Mouse (Mus musculus) hindbrain, embryonic 13.5 days (tissue): Measurements from ENCODE around the gene Gpi1. TPM values are rescaled to one million over a fixed set of nuclear protein-coding genes. Genes with fewer than 3 reads are reported as not detected.
A peak's percentile ranks its signal among the peaks of the same experiment; 100 is the strongest.

Experiments used
- ATAC-seq: fragments of 200-750 bp; cut with Nextera tagmentation; 2 replicates; pipeline ENCODE4 v1.8.0; 2017; ENCODE audit warnings: moderate TSS enrichment; ENCODE audit not compliant: low FRiP score
- H3K27ac ChIP-seq: fragments of 300-500 bp; sonication (generic); 2 replicates; pipeline ENCODE4 v1.5.1; 2015; ENCODE audit warnings: inconsistent platforms, mild to moderate bottlenecking, moderate library complexity
- H3K27me3 ChIP-seq: fragments of 300-500 bp; sonication (generic); 2 replicates; pipeline ENCODE4 v1.6.1; 2015; ENCODE audit warnings: mild to moderate bottlenecking, inconsistent platforms
- H3K36me3 ChIP-seq: fragments of 300-500 bp; sonication (generic); 2 replicates; pipeline ENCODE4 v1.6.1; 2015; ENCODE audit warnings: mild to moderate bottlenecking, inconsistent platforms
- H3K4me1 ChIP-seq: fragments of 300-500 bp; sonication (generic); replicated peaks from 2 replicates; pipeline ENCODE4 v1.6.1; 2015; ENCODE audit warnings: inconsistent platforms
- H3K4me2 ChIP-seq: fragments of 300-500 bp; sonication (generic); 2 replicates; pipeline ENCODE4 v1.6.1; 2015; ENCODE audit warnings: inconsistent platforms, mild to moderate bottlenecking, moderate library complexity
- H3K4me3 ChIP-seq: fragments of 300-500 bp; sonication (generic); 2 replicates; pipeline ENCODE4 v1.5.1; 2015; ENCODE audit warnings: mild to moderate bottlenecking, inconsistent platforms
- H3K9ac ChIP-seq: fragments of 300-500 bp; sonication (generic); 2 replicates; pipeline ENCODE4 v1.6.1; 2015; ENCODE audit warnings: mild to moderate bottlenecking, inconsistent platforms
- H3K9me3 ChIP-seq: fragments of 300-500 bp; sonication (generic); 2 replicates; pipeline ENCODE4 v1.6.1; 2016; ENCODE audit warnings: inconsistent platforms
- WGBS: fragments of 180-500 bp; shearing (Covaris S2); methylation state at CpG from one replicate; pipeline ENCODE4 v1.1.7; 2015; 5-methylcytosine and 5-hydroxymethylcytosine counted together
- polyA plus RNA-seq: library from polyadenylated mRNA; unstranded; fragments of >200 nt; fragmentation: Nextera tagmentation; extraction: Ambion mirVana; gene quantifications from 2 replicates; pipeline ENCODE4 v1.2.1, GENCODE M21; 2015

The Gpi1 gene
- polyA plus RNA-seq, 1 experiment from 2014 or later: 216 TPM

DNA sequence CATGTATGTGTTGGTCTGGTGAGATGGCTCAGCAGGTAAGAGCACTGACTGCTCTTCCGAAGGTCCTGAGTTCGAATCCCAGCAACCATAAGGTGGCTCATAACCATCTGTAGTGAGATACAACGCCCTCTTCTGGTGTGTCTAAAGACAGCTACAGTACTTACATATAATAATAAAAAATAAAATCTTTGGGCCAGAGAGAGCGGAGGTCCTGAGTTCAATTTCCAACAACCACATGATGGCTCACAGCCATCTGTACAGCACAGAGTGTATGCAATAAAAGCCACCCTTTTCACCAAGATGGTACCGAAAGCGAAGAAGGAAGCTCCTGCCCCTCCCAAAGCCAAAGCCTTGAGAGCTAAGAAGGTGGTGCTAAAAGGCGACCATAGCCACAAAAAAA, 20.6 kb upstream of the Gpi1 start, which contains the start of gene Gm6096:
Gene Gm6096, plus strand, starts transcription at position 301 of the 400 bp plus-strand sequence.
- Histone ChIP-seq H3K9ac (no peak within 1 kb of the TSS), H3K27ac (peak within 1 kb of the TSS; percentile 58), H3K4me2 (no peak within 1 kb of the TSS), H3K36me3 (peaks cover 67% of the 10 kb centered on the region), H3K9me3 (no peaks in the 10 kb centered on the region), H3K4me1 (no peaks in the 10 kb centered on the region), H3K4me3 (no peak within 1 kb of the TSS), H3K27me3 (no peaks in the 10 kb centered on the region)
- WGBS: 94% methylated on average over 7 of the region's 7 CpGs
- ATAC-seq: no peak

DNA sequence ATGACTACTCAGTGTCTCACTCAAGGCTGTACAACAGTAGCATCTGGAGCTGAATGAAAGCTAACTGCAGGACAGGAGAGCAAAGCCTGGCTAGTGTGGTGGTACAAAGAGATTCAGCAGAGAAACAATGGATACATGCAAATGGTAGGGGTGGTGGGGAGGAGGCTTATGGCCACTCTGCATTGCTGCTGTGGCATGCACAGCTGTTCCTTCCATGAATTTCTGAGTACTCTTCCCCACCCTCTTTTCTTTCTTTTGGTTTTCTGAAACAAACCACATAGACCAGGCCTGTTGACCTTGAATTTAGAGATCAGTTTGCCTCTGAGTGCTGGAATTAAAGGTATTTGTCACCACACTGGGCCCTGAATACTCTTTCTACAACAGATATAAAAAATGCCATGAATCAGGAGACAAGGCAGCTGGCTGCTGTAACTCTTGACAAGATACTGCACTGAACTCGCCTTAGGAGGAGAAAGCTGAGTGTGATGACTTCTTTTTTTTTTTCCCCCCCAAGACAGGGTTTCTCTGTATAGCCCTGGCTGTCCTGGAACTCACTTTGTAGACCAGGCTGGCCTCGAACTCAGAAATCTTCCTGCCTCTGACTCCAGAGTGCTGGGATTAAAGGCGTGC, 16.8 kb upstream of the Gpi1 start:
- Histone ChIP-seq H3K27me3 (no peaks in the 10 kb centered on the region), H3K27ac (no peak overlapping the region), H3K4me3 (no peak overlapping the region), H3K4me2 (no peak overlapping the region), H3K9me3 (no peaks in the 10 kb centered on the region), H3K4me1 (no peaks in the 10 kb centered on the region), H3K9ac (no peak overlapping the region), H3K36me3 (peaks cover 72% of the 10 kb centered on the region)
- no peak for ATAC-seq
- WGBS: 95% methylated on average over 3 of the region's 3 CpGs

DNA sequence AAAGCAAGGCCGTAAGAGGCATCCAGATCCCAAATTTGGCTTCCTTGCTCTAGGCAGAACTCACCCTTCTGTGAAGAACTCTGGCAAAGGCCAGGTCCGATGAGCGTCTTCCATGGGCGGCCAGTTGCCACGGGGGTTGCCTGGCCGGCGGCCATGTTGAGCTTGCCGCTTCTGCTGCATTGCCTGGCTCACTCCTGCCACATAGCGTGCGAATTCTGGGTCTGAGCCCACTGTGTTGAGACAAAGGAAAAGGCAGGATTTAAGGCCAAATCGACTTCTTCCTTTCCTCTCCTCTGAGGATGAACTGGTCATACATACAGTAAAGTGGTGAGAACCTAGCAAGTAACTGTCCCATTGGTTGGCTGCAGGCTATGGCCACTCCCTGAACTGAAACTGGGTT, 12.0 kb upstream of the Gpi1 start:
- H3K4me2 ChIP-seq: no peak overlapping the region
- ATAC-seq: no peak

DNA sequence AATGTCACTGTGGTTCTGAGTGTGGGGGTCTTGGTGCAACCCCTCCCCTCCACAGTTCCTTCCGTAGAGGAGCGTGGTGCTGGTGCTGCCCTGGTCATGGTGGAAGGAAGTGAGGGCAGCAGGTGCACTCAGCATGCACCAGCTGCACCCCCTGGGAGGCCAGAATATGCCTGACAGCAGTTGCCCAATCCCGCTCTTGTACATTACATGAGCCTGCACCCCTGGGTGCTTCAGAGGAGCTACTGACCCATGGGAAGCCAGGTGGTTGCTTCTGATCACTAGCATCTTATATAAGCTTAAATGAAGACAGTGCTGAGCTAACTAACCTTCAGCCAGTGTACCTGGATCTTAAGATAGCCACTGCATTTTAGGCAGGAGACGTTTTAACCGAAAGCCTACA, 8.0 kb upstream of the Gpi1 start:
- Histone ChIP-seq H3K4me3 (no peak overlapping the region), H3K27ac (no peak overlapping the region; the same call in 1 of the 2 replicates), H3K9ac (no peak overlapping the region), H3K4me2 (no peak overlapping the region), H3K4me1 (peaks cover 11% of the 10 kb centered on the region), H3K27me3 (no peaks in the 10 kb centered on the region), H3K36me3 (peaks cover 64% of the 10 kb centered on the region), H3K9me3 (no peaks in the 10 kb centered on the region)
- ATAC-seq: no peak
- WGBS: 86% methylated on average over 5 of the region's 5 CpGs

More for the DNA sequence above, 12.0 kb upstream of the Gpi1 start:
- H3K4me3 ChIP-seq: no peak overlapping the region
- WGBS: 93% methylated on average over 11 of the region's 11 CpGs
- no peaks in the 10 kb centered on the region for H3K4me1 ChIP-seq
- no peaks in the 10 kb centered on the region for H3K9me3 ChIP-seq
- H3K27ac ChIP-seq: no peak overlapping the region
- H3K27me3 ChIP-seq: no peaks in the 10 kb centered on the region
- no peak overlapping the region for H3K9ac ChIP-seq
- H3K36me3 ChIP-seq: peaks cover 84% of the 10 kb centered on the region

DNA sequence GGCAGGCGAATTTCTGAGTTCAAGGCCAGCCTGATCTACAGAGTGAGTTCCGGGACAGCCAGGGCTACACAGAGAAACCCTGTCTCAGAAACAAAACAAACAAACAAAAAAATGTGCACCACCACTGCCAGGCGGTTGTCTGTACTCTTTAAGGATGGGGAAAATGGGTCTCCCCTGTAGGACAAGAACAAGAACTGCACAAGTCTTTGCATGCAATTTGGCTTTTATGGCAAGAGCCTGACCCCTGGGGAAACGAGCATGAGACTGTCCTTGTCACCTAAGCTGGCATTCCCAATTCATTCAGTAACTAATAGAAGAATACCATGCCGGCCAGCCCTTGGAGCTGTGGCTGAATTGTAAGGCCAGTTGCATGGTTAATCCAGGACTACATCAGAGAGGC, 5.5 kb upstream of the Gpi1 start:
- H3K4me1 ChIP-seq: peaks cover 12% of the 10 kb centered on the region
- H3K9me3 ChIP-seq: no peaks in the 10 kb centered on the region
- 87% methylated on average over 5 of the region's 5 CpGs for WGBS
- no peaks in the 10 kb centered on the region for H3K27me3 ChIP-seq
- no peak overlapping the region for H3K9ac ChIP-seq
- no peak overlapping the region for H3K4me2 ChIP-seq
- no peak for ATAC-seq
- no peak overlapping the region for H3K4me3 ChIP-seq
- no peak overlapping the region for H3K27ac ChIP-seq
- peaks cover 44% of the 10 kb centered on the region for H3K36me3 ChIP-seq

DNA sequence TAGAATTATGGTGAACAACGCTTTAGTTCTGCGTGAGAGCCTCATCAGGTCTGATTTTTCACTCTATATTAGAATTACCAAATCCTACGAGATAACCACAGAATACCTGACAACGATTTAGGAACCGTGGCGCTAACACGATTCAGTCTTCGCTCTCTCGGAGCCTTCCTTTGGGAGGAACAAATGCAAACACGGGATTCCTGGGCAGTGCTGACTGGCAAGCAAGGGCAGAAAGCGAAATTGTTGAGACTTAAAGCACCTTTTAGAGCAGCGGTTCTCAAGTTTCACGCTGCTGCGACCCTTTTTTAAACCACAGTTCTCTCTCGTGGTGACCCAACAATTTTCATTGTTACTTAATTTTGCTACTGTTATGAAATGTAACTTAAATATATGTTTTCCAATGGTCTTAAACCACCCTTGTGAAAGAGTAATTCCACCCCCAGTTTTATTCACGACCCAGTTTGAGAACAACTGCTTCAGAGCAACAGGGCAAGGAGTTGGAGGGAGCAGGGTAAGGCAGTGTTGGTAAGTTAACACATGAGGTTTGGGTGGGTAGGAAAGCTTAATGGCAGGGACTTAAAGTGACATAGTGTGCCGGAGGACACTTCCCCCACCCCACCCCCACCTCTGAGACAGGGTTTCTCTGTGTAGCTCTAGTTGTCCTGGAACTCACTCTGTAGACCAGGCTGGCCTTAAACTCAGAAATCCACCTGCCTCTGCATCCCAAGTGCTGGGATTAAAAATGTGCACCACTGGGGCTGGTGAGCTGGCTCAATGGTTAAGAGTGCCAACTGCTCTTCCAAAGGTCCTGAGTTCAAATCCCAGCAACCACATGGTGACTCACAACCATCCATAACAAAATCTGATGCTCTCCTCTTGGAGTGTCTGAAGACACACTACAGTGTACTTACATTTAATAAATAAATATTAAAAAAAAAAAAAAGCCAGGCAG, 4.8 kb upstream of the Gpi1 start:
- Histone ChIP-seq H3K9me3 (no peaks in the 10 kb centered on the region), H3K9ac (peak overlapping the region; percentile 72), H3K27ac (peak overlapping the region; percentile 91), H3K4me3 (peak overlapping the region; percentile 47), H3K36me3 (peaks cover 38% of the 10 kb centered on the region), H3K4me1 (peaks cover 16% of the 10 kb centered on the region), H3K4me2 (peak overlapping the region; percentile 62), H3K27me3 (no peaks in the 10 kb centered on the region)
- WGBS: 2% methylated on average over 17 of the region's 17 CpGs
- no peak for ATAC-seq

DNA sequence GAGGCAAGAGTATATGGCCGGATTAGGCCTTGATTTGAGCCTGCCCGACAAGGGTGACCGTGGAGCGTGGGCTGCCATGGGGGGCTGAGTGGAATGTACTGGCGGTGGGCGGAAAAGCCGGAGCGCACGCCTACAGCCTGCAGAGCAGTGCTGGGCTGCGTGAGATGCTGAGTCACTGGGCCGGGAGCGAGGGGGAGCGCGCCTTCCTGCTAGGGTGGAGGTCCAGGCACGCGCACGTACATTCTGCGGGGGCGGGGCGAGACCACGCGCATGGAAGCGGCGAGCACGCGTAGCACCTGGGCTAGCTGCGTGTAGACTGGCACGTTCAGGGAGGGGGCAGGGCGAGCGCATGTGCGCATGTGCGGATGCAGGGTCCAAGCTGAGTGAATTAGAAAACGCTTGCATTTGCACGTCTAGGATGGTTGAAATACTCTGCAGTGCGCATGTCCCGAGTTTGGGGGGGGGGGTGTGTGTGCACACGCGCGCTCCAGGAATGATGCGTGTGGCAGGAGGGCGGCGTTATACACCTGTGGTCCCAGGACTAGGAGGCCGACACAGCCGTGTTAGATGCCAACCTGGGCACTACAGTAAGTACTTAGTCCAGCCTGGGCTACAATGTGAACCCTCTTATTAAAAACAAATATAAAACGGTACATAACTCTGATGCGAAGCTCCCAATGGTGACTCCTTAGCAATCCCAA, 3.9 kb upstream of the Gpi1 start:
- H3K36me3 ChIP-seq: peaks cover 29% of the 10 kb centered on the region
- peak overlapping the region; percentile 91 for H3K27ac ChIP-seq
- H3K9ac ChIP-seq: peak overlapping the region; percentile 72
- no peaks in the 10 kb centered on the region for H3K9me3 ChIP-seq
- WGBS: under 1% methylated on average over 46 of the region's 46 CpGs
- peak overlapping the region; percentile 47 for H3K4me3 ChIP-seq
- no peaks in the 10 kb centered on the region for H3K27me3 ChIP-seq
- peaks cover 23% of the 10 kb centered on the region for H3K4me1 ChIP-seq
- peak overlapping the region; percentile 62 for H3K4me2 ChIP-seq
- ATAC-seq: peak; percentile 96

DNA sequence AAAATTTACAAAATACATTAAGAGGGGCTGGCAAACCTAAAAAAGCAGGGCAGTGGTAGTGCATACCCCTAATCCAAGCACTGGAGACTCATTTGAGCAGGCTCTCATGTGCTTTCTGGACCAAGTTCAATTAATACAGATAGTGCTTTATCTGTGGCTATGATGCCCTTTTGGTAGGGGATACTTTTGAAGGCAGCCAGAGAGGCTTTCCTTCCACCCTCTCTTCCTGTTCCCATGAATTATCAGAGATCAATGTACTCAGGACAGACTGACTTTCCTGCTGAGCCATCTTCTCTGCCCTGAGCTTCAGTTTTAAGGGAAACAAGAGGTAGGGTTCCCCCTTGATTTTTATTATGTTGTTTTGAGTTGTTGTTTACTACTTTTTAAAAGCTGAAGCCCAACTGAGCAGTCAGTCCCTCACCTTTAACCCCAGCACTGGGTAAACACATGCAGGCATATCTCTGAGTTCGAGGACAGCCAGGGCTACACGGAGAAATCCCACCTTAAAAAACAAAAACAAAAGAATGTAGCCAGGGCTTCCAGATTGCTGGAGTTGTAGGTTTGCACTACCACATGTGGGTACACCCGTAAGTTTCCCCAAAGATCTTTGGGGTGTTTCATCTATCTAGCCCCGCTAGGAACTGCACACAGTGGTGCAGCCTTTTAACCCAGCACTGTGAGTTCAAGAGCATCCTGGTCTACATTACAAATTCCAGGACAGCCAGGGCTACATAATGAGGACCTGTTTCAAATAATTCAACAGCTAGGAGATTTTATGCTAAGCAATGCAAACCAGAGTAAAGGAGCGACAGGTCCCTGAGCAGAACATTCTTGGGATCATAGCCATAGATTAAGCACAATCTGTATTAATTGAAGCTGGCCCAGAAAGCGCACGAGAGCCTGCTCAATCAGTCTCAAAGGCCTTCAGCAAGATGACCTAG, 2.9 kb upstream of the Gpi1 start:
- WGBS: 41% methylated on average over 7 of the region's 7 CpGs
- H3K4me3 ChIP-seq: peak overlapping the region; percentile 47
- no peaks in the 10 kb centered on the region for H3K9me3 ChIP-seq
- no peak for ATAC-seq
- H3K36me3 ChIP-seq: peaks cover 19% of the 10 kb centered on the region
- H3K4me2 ChIP-seq: peak overlapping the region; percentile 62
- H3K27ac ChIP-seq: peak overlapping the region; percentile 91
- peak overlapping the region; percentile 61 for H3K9ac ChIP-seq
- no peaks in the 10 kb centered on the region for H3K27me3 ChIP-seq
- H3K4me1 ChIP-seq: peaks cover 33% of the 10 kb centered on the region

DNA sequence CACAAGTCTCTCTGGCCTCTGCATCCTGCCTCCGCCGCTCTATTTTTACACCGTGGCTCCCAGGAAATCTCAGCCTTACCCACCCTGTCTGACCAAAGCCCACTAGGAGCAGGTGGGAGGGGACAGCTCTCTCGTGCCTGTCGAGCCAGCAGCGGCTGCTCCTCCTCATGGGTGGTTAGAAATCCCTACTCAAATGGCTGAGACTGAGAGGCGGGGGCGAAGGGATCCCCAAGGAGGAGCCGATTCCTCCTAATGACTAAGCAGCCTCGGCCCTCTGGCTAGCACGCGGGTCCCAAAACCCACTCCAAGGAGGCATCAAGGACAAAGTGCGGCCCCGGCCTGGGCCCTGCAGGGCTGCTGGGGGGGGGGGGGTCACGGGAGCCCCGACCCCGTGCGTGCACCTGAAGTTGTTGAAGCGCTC, 435 bp downstream of the Gpi1 start:
- WGBS: under 1% methylated on average over 19 of the region's 19 CpGs
- Histone ChIP-seq H3K4me2 (peak overlapping the region; percentile 82), H3K27me3 (no peaks in the 10 kb centered on the region), H3K9me3 (no peaks in the 10 kb centered on the region), H3K4me3 (peak overlapping the region; percentile 70), H3K9ac (peak overlapping the region; percentile 79), H3K36me3 (peaks cover 30% of the 10 kb centered on the region), H3K27ac (peak overlapping the region; percentile 85), H3K4me1 (peaks cover 49% of the 10 kb centered on the region)
- peak; percentile 16; the same call in 1 of the 2 replicates for ATAC-seq

DNA sequence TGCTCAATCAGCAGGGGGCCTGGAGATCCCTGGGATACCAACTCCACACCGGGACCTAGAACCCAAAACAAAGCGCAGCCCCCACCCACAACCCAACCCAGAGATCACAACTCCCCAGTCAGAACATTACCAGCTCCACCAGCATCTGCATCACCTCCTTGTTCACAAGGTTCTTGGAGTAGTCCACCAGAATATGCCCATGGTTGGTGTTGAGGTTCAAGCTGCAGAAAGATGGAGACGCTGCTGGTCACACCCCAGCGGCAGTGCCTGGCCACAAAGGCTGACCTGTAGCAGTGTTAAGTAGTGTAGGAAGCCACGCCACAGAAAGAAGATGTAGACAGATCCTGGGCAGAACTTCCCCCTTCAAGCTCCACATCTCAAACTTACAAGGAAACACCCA, 983 bp downstream of the Gpi1 start:
- H3K27me3 ChIP-seq: no peaks in the 10 kb centered on the region
- ATAC-seq: no peak
- H3K4me1 ChIP-seq: peaks cover 48% of the 10 kb centered on the region
- H3K9me3 ChIP-seq: no peaks in the 10 kb centered on the region
- peak overlapping the region; percentile 82 for H3K4me2 ChIP-seq
- peak overlapping the region; percentile 79 for H3K9ac ChIP-seq
- WGBS: 16% methylated on average over 5 of the region's 5 CpGs
- peak overlapping the region; percentile 70 for H3K4me3 ChIP-seq
- peaks cover 33% of the 10 kb centered on the region for H3K36me3 ChIP-seq
- H3K27ac ChIP-seq: peak overlapping the region; percentile 85

DNA sequence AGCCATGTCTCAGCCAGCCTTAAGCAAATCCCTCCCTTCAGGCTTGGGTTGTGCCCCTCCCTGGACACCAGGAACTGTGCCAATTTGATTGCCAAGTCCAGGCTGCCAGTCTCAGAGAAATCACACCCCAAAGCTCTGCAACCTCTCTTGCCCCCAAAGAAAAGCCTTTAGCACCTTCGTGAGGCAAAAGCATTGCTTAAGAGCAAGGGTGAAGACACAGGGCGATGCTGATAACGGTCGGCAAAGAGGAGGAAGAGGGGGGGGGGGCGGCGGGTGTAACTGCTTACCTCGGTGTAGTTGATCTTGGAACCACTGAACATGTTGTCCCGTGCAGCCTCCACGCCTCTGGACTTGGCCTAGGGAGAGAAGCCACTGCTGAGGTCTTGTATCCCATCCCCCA, 1.5 kb downstream of the Gpi1 start:
- WGBS: 86% methylated on average over 6 of the region's 9 CpGs
- Histone ChIP-seq H3K9ac (no peak overlapping the region), H3K27ac (no peak overlapping the region)

More for the DNA sequence above, 1.5 kb downstream of the Gpi1 start:
- peak overlapping the region; percentile 70 for H3K4me3 ChIP-seq
- H3K27me3 ChIP-seq: no peaks in the 10 kb centered on the region
- ATAC-seq: no peak
- H3K4me1 ChIP-seq: peaks cover 48% of the 10 kb centered on the region
- peak overlapping the region; percentile 82 for H3K4me2 ChIP-seq
- H3K36me3 ChIP-seq: peaks cover 34% of the 10 kb centered on the region
- H3K9me3 ChIP-seq: no peaks in the 10 kb centered on the region
